23 mouse cellular contexts compared by ENCODE assay signal in genomic region chr9:92269829-92270404, GRCm38 (mm10). TPM values are rescaled to one million over a fixed set of nuclear protein-coding genes. Genes with fewer than 3 reads are reported as not detected.
"Had no signal": no experiment of that assay in that cellular context is flagged by ENCODE, and none has a peak within 500 bp of the region (broad histone marks: within the 10 kb centered on the region; RNA-seq: fewer than 3 reads in every experiment).

No protein-coding gene starts in this region.

- H3K4me1 ChIP-seq: midbrain, embryonic 12.5 days; neural tube, embryonic 12.5 days had no signal

- DNase-seq: kidney, adult 8-10 months; kidney, postnatal 36 days; layer of hippocampus, adult 9-11 months; layer of hippocampus, postnatal 36 days; lung, postnatal 14 days; right cerebral cortex, postnatal 14 days; thymus, adult 18-20 months; thymus, postnatal 25 days had no signal

- ATAC-seq: intestine, embryonic 16.5 days; liver, embryonic 12.5 days had no signal

- H3K4me2 ChIP-seq: limb, embryonic 15.5 days; liver, embryonic 12.5 days; lung, embryonic 15.5 days; midbrain, embryonic 12.5 days; neural tube, embryonic 12.5 days had no signal

- H3K9me3 ChIP-seq: limb, embryonic 15.5 days; liver, embryonic 12.5 days; lung, embryonic 15.5 days; midbrain, embryonic 12.5 days; neural tube, embryonic 12.5 days had no signal

- H3K4me3 ChIP-seq: limb, embryonic 15.5 days; liver, embryonic 12.5 days; lung, embryonic 15.5 days; midbrain, embryonic 12.5 days; neural tube, embryonic 12.5 days had no signal

- H3K9ac ChIP-seq: limb, embryonic 15.5 days; liver, embryonic 12.5 days; lung, embryonic 15.5 days; midbrain, embryonic 12.5 days; neural tube, embryonic 12.5 days had no signal

- H3K27ac ChIP-seq: kidney, postnatal 0 days; liver, embryonic 12.5 days; lung, embryonic 15.5 days; midbrain, embryonic 12.5 days; neural tube, embryonic 12.5 days had no signal

- H3K27me3 ChIP-seq: limb, embryonic 15.5 days; liver, embryonic 12.5 days; lung, embryonic 15.5 days; midbrain, embryonic 12.5 days; neural tube, embryonic 12.5 days had no signal

RNA-seq across cellular contexts. Expression of gene 1700057G04Rik, which starts 39.3 kb away (rescaled TPM):
- total RNA-seq: layer of hippocampus, adult 18-20 months; layer of hippocampus, postnatal 36 days; left cerebral cortex, adult 8-10 months; left cerebral cortex, postnatal 25 days; midbrain, postnatal 0 days had no signal
- polyA plus RNA-seq: intestine, embryonic 16.5 days; limb, embryonic 11.5 days; limb, embryonic 15.5 days; liver, embryonic 12.5 days; liver, embryonic 16.5 days; lung, embryonic 15.5 days; midbrain, embryonic 12.5 days; midbrain, postnatal 0 days; neural tube, embryonic 12.5 days; small intestine, adult 2 months; stomach, embryonic 14.5 days had no signal
